Mouse (Mus musculus): ENCODE results near the gene Rtn1. TPM values are rescaled to one million over a fixed set of nuclear protein-coding genes. Genes with fewer than 3 reads are reported as not detected.

Rtn1 gene
- polyA plus RNA-seq, 1 experiment from 2014 or later = 1.5 TPM

DNA sequence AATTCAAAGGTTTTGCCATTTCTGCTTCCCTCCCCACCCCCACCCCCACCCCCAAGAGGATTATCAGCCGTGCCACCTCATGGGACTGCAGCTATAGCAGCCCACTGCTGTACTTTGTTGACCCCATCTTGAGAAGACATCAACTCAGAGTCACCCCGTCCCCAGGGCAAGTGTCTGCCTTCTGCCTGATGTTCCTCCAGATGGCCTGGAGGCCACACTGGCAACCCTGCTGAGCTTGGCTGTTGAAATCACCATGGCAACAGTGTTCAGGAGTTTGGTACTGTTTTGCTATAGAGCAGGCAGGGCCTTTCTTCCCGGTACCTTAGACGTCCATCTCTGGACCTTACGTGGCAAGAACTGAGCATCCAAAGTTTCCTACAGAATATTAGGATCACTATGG, 103.9 kb downstream of the Rtn1 start:
- H3K27ac ChIP-seq (ENCODE audit: low read depth) = no peak overlapping the region
- 68% methylated on average over 5 of the region's 5 CpGs for WGBS (ENCODE audit: insufficient replicate concordance)
- no peak for ATAC-seq

GRCm38 (mm10) chr12:72304347-72304688, 104.5 kb downstream of the Rtn1 start:
- Histone ChIP-seq H3K27me3 (ENCODE audit: insufficient read depth, low read length) (no peaks in the 10 kb centered on the region), H3K27ac (ENCODE audit: low read depth) (no peak overlapping the region), H3K4me3 (ENCODE audit: low read depth, low read length) (no peak overlapping the region), H3K4me1 (ENCODE audit: insufficient read depth) (no peaks in the 10 kb centered on the region), H3K9ac (replicated peaks) (no peak overlapping the region), H3K9me3 (ENCODE audit: low read length) (no peaks in the 10 kb centered on the region), H3K36me3 (replicated peaks; ENCODE audit: insufficient read depth, low read length) (no peaks in the 10 kb centered on the region), H3K4me2 (ENCODE audit: low read depth, low read length) (no peak overlapping the region)
- no peak for ATAC-seq
- no peak for DNase-seq
- WGBS (ENCODE audit: insufficient replicate concordance) = 72% methylated on average over 5 of the region's 5 CpGs
- TF ChIP-seq EP300 (IDR thresholded peaks at IDR 0.05; ENCODE audit: low read depth) = no peak
- TF ChIP-seq CTCF (IDR thresholded peaks at IDR 0.05; ENCODE audit: low read depth) = no peak

More for the DNA sequence above, 103.9 kb downstream of the Rtn1 start:
- TF ChIP-seq EP300 (IDR thresholded peaks at IDR 0.05; ENCODE audit: low read depth) (no peak), CTCF (IDR thresholded peaks at IDR 0.05; ENCODE audit: low read depth) (no peak)
- H3K9ac ChIP-seq (replicated peaks) = no peak overlapping the region
- no peak overlapping the region for H3K4me3 ChIP-seq (ENCODE audit: low read depth, low read length)
- H3K4me2 ChIP-seq (ENCODE audit: low read depth, low read length) = no peak overlapping the region
- no peaks in the 10 kb centered on the region for H3K9me3 ChIP-seq (ENCODE audit: low read length)
- H3K27me3 ChIP-seq (ENCODE audit: insufficient read depth, low read length) = no peaks in the 10 kb centered on the region
- no peaks in the 10 kb centered on the region for H3K36me3 ChIP-seq (replicated peaks; ENCODE audit: insufficient read depth, low read length)
- no peaks in the 10 kb centered on the region for H3K4me1 ChIP-seq (ENCODE audit: insufficient read depth)
- DNase-seq = no peak

DNA sequence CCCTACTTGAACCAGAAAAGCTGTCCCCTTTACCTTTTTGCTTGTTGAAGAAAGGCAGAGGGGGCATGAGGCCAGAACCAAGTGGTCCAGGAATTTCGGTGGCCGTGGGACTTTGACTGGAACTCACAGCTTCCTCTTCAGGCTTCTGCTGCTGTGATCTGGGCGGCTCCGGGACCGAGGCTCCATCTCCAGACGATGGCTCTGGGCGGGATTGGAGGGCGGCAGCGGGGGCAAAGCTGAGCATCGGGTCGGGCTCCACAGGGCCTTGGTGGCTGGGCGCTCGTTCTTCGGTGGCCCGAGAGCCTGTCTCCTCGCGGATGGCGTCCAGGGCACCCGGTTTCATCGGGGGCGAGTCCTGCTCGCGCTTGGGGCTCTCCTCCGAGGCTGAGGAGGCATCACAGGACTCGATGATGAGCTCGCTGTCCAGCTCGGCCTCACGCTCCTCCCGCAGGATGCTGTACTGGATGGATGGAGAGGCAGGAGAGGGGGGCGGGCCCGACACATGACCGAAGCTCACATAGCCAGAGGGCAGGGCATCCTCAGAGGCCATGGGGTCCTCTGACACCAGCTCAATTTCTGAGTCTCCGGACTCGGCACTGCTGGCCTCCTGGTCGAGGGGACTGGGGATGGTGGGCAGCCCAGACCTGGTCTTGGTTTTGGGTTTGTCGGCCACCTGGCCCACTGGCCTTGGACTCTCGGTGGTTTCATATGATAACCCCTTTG, 105.1 kb downstream of the Rtn1 start:
- Histone ChIP-seq H3K9me3 (ENCODE audit: low read length) (no peaks in the 10 kb centered on the region), H3K27me3 (ENCODE audit: insufficient read depth, low read length) (no peaks in the 10 kb centered on the region), H3K4me1 (ENCODE audit: insufficient read depth) (no peaks in the 10 kb centered on the region), H3K4me2 (ENCODE audit: low read depth, low read length) (no peak overlapping the region), H3K4me3 (ENCODE audit: low read depth, low read length) (no peak overlapping the region), H3K27ac (ENCODE audit: low read depth) (no peak overlapping the region), H3K9ac (replicated peaks) (no peak overlapping the region), H3K36me3 (replicated peaks; ENCODE audit: insufficient read depth, low read length) (no peaks in the 10 kb centered on the region)
- ATAC-seq (no peak), DNase-seq (no peak)
- TF ChIP-seq CTCF (IDR thresholded peaks at IDR 0.05; ENCODE audit: low read depth) (no peak), EP300 (IDR thresholded peaks at IDR 0.05; ENCODE audit: low read depth) (no peak)
- 65% methylated on average over 37 of the region's 37 CpGs for WGBS (ENCODE audit: insufficient replicate concordance)

DNA sequence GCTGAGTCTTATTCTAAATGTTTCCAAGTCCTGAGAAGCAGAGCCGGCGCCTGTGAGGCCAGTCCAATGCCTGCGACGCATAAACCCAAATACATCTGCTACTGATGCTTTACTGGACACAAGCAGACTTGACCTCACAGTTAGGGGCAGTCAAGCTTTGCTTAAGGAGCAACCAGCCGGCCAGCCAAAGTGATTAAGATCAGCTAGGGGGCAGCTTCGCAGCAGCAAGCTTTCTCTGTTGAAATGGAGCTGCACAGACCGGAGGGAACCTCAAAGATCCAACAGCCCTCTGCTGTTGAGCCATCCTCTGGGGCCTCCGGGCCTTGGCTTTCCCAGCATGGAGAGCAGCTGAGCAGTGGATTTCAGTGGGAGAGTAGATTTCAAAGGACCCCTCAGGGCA, 107.4 kb downstream of the Rtn1 start:
- Histone ChIP-seq H3K4me3 (ENCODE audit: low read depth, low read length) (no peak overlapping the region), H3K4me1 (ENCODE audit: insufficient read depth) (no peaks in the 10 kb centered on the region), H3K36me3 (replicated peaks; ENCODE audit: insufficient read depth, low read length) (no peaks in the 10 kb centered on the region), H3K27me3 (ENCODE audit: insufficient read depth, low read length) (no peaks in the 10 kb centered on the region), H3K9ac (replicated peaks) (no peak overlapping the region), H3K27ac (ENCODE audit: low read depth) (no peak overlapping the region), H3K9me3 (ENCODE audit: low read length) (no peaks in the 10 kb centered on the region), H3K4me2 (ENCODE audit: low read depth, low read length) (no peak overlapping the region)
- no peak for ATAC-seq
- WGBS (ENCODE audit: insufficient replicate concordance) = 65% methylated on average over 8 of the region's 8 CpGs
- TF ChIP-seq EP300 (IDR thresholded peaks at IDR 0.05; ENCODE audit: low read depth) = no peak
- no peak for TF ChIP-seq CTCF (IDR thresholded peaks at IDR 0.05; ENCODE audit: low read depth)
- no peak for DNase-seq

DNA sequence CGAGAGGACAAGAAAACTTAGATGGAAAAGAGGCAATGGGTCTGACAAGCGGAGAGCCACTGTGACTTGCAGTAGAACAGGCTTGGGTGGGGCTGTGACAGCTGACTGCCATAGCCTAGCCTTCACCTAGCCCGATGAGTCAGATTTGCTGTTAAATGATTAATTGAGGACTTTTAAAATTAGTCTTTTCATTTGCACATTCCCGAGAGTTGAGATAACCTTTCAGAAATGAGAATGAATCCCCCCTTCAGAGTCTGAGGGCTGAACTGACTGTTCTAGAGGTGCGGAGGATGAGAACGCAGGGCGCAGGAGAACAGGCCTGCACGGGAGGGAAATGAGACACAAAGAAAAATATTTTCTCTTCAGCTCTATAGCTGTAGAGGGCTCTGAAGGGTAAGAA, 107.9 kb downstream of the Rtn1 start:
- no peak overlapping the region for H3K27ac ChIP-seq (ENCODE audit: low read depth)
- DNase-seq (no peak), ATAC-seq (no peak)
- WGBS (ENCODE audit: insufficient replicate concordance) = 82% methylated on average over 8 of the region's 8 CpGs
- no peak for TF ChIP-seq CTCF (IDR thresholded peaks at IDR 0.05; ENCODE audit: low read depth)
- no peak for TF ChIP-seq EP300 (IDR thresholded peaks at IDR 0.05; ENCODE audit: low read depth)
- no peak overlapping the region for H3K4me2 ChIP-seq (ENCODE audit: low read depth, low read length)
- H3K27me3 ChIP-seq (ENCODE audit: insufficient read depth, low read length) = no peaks in the 10 kb centered on the region
- no peak overlapping the region for H3K4me3 ChIP-seq (ENCODE audit: low read depth, low read length)
- no peaks in the 10 kb centered on the region for H3K36me3 ChIP-seq (replicated peaks; ENCODE audit: insufficient read depth, low read length)
- no peaks in the 10 kb centered on the region for H3K9me3 ChIP-seq (ENCODE audit: low read length)
- H3K4me1 ChIP-seq (ENCODE audit: insufficient read depth) = no peaks in the 10 kb centered on the region
- H3K9ac ChIP-seq (replicated peaks) = no peak overlapping the region

DNA sequence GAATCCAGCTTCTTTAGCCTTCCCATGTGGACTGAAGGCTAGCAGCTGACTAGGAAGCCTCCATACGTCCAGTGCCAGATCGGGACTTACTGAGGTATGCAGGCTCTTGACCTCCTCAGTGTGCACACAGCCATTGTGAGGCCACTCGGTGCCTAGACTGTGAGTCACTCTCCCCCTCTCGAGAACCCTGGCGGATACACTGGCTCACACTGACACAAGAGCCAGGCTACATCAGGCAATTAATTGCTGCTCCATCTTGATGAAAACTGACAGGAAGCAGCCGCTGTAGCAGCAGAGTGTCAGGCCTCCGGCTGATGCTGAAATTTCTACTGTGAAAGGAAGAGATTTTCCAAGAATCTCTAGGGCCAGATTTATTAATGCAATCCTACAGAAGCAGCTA, 110.6 kb downstream of the Rtn1 start:
- Histone ChIP-seq H3K27me3 (ENCODE audit: insufficient read depth, low read length) (no peaks in the 10 kb centered on the region), H3K9ac (replicated peaks) (no peak overlapping the region), H3K4me3 (ENCODE audit: low read depth, low read length) (no peak overlapping the region), H3K9me3 (ENCODE audit: low read length) (no peaks in the 10 kb centered on the region), H3K4me2 (ENCODE audit: low read depth, low read length) (no peak overlapping the region), H3K27ac (ENCODE audit: low read depth) (no peak overlapping the region), H3K4me1 (ENCODE audit: insufficient read depth) (no peaks in the 10 kb centered on the region), H3K36me3 (replicated peaks; ENCODE audit: insufficient read depth, low read length) (no peaks in the 10 kb centered on the region)
- DNase-seq (no peak), ATAC-seq (no peak)
- TF ChIP-seq CTCF (IDR thresholded peaks at IDR 0.05; ENCODE audit: low read depth) (no peak), EP300 (IDR thresholded peaks at IDR 0.05; ENCODE audit: low read depth) (no peak)
- WGBS (ENCODE audit: insufficient replicate concordance) = 70% methylated on average over 7 of the region's 7 CpGs
